Mouse (Mus musculus) E14TG2a.4 (cell line): ENCODE results near the gene Gkn2.

Experiments
- CTCF ChIP-seq: conservative IDR thresholded peaks from 2 replicates; pipeline ENCODE4 v1.5.1; 2014; ENCODE audit warnings: low read length
- POU5F1 ChIP-seq: IDR thresholded peaks from 2 replicates; pipeline ENCODE4 v1.6.1; 2014; ENCODE audit warnings: low read length, borderline replicate concordance

DNA sequence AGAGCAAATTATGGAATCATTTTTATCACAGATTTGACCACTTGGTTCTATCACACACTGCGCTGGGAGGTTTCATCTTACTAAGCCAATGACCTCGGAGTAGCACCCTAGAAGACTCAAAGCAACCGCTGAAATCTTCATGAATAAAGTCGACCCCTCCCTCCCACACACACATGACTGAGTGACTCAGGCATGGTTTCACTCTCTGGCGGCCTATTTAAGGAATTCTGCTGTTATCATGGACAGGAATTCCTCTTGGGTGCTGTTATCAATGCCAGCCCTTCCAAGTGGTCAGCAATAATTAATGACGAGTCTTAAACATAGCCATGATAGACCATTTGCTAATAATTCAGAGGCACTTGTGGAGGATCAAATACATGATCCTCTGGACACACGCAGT, 49.1 kb downstream of the Gkn2 start:
- TF ChIP-seq CTCF (no peak), POU5F1 (no peak)
